Mouse (Mus musculus): ENCODE results near the gene Coil.

DNA sequence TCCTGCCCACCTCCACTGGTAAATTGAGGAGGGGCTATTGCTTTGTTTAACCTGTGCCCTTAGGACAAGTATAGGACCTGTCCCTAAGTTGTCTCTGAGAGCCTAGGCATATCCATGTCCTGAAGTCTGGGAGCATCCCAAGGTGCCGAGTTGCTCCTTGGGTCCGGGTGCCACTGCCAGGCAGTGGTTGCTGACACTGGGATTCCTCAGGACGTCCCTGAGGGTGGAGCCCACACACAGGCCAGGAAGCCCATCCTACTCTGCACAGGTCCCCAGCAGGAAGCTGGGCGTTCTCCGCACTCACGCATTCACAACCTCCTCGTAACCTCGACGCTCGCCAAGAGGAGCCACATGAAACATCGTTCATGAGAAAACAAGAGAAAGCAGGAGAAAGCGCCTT is 28.6 kb upstream of the Coil start:
- TF ChIP-seq POLR2A (IDR thresholded peaks at IDR 0.05; ENCODE audit: insufficient read depth, low read depth, low read length) (no peak), CTCF (IDR thresholded peaks at IDR 0.05) (no peak), EP300 (IDR thresholded peaks at IDR 0.05; ENCODE audit: insufficient read depth, low read depth, low read length) (no peak)

Data from heart, adult 2 months (tissue).